Mouse (Mus musculus): ENCODE measurements around the gene Atp1a2. TPM values are rescaled to one million over a fixed set of nuclear protein-coding genes. Genes with fewer than 3 reads are reported as not detected.

Gene Atp1a2
- total and polyA plus RNA-seq, 3 experiments, result 0.07 to 0.23 (median 0.13) TPM

GRCm38 (mm10) chr1:172279768-172280509, 17.9 kb downstream of the Atp1a2 start:
- dilution Hi-C loops (cut with MboI; ENCODE audit: extremely low pct_ligation_motif_present, extremely low pct_unique_long_range_greater_than_20kb, low sequenced_read_pairs), result no loop called here

DNA sequence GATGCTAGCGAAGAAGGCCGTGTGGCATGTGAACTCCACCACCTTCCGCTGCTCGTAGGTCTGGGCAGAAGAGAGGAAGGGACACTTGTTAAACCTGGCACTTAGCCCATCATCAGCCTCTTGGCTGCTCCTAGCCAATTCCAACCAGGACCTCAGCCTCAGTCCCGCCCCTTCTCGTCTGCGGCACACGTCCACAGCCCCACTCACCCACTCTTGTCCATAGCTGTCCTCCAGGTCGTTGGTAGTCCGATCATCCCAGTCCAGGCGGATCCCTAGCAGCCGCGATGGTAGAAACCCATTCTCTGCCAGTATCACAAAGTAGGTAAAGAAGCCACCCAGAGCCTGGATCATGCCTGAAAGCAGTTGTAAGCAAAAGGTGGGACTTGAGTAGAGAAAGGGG, 19.5 kb downstream of the Atp1a2 start:
- dilution Hi-C loops (cut with MboI; ENCODE audit: extremely low pct_ligation_motif_present, extremely low pct_unique_long_range_greater_than_20kb, low sequenced_read_pairs) (no loop called here), in situ Hi-C loops (cut with MboI; ENCODE audit: low pct_ligation_motif_present, low pct_unique_long_range_greater_than_20kb, low sequenced_read_pairs) (no loop called here)
- Histone ChIP-seq H3K4me3 (replicated peaks in 1 of 3; ENCODE audit: low read depth in 2 of 3, low read length in 2 of 3, poor library complexity in 1 of 3) (no peak overlapping the region), H3K4me1 (ENCODE audit: control insufficient read depth in 1 of 2, insufficient read depth in 2 of 2) (peaks cover 14 to 53% of the 10 kb centered on the region in 2 experiments), H3K9ac (ENCODE audit: insufficient read depth, low read depth) (no peak overlapping the region), H3K9me3 (replicated peaks; ENCODE audit: low read length) (no peaks in the 10 kb centered on the region), H3K4me2 (ENCODE audit: insufficient read depth, low read depth, poor library complexity, severe bottlenecking) (no peak overlapping the region), H3K79me2 (replicated peaks; ENCODE audit: control insufficient read depth, extremely low read depth, insufficient read depth, poor library complexity, severe bottlenecking) (no peaks in the 10 kb centered on the region), H3K36me3 (replicated peaks in 1 of 2; ENCODE audit: control insufficient read depth in 1 of 2, insufficient read depth in 1 of 2, low read length in 1 of 2) (no peaks in the 10 kb centered on the region), H3K27ac (ENCODE audit: insufficient read depth, low read depth) (no peak overlapping the region), H3K27me3 (replicated peaks) (no peaks in the 10 kb centered on the region)
- DNase-seq (ENCODE audit: extremely low read depth), result no peak
- no peak for TF ChIP-seq UBTF (IDR thresholded peaks at IDR 0.05; ENCODE audit: low read depth, low read length)
- no peak for TF ChIP-seq NRF1 (IDR thresholded peaks at IDR 0.05; ENCODE audit: low read depth, low read length)
- no peak for TF ChIP-seq MEF2A (IDR thresholded peaks at IDR 0.05; ENCODE audit: borderline replicate concordance, low read depth, low read length)
- no peak for TF ChIP-seq ZMIZ1 (IDR thresholded peaks at IDR 0.05; ENCODE audit: low read depth, low read length)
- TF ChIP-seq ETS1 (conservative IDR thresholded peaks at IDR 0.05; ENCODE audit: low read depth, low read length), result no peak
- no peak for TF ChIP-seq CHD1 (IDR thresholded peaks at IDR 0.05; ENCODE audit: low read depth, low read length)
- TF ChIP-seq GABPA (IDR thresholded peaks at IDR 0.05; ENCODE audit: insufficient replicate concordance, low read depth, low read length), result no peak
- TF ChIP-seq MAFK (IDR thresholded peaks at IDR 0.05; ENCODE audit: insufficient replicate concordance, low read length), result no peak
- no peak for TF ChIP-seq HCFC1 (IDR thresholded peaks at IDR 0.05; ENCODE audit: low read depth, low read length)
- TF ChIP-seq POLR2A (IDR thresholded peaks at IDR 0.05; ENCODE audit: low read depth, low read length), result no peak
- TF ChIP-seq E2F4 (IDR thresholded peaks at IDR 0.05; ENCODE audit: insufficient replicate concordance, low read depth, low read length), result no peak

More at GRCm38 (mm10) chr1:172279768-172280509, 17.9 kb downstream of the Atp1a2 start:
- H3K27ac ChIP-seq (ENCODE audit: insufficient read depth, low read depth), result no peak overlapping the region
- no peaks in the 10 kb centered on the region for H3K36me3 ChIP-seq (replicated peaks in 1 of 2; ENCODE audit: control insufficient read depth in 1 of 2, insufficient read depth in 1 of 2, low read length in 1 of 2)
- no peaks in the 10 kb centered on the region for H3K79me2 ChIP-seq (replicated peaks; ENCODE audit: control insufficient read depth, extremely low read depth, insufficient read depth, poor library complexity, severe bottlenecking)
- no peak overlapping the region for H3K4me2 ChIP-seq (ENCODE audit: insufficient read depth, low read depth, poor library complexity, severe bottlenecking)
- TF ChIP-seq E2F4 (IDR thresholded peaks at IDR 0.05; ENCODE audit: insufficient replicate concordance, low read depth, low read length), result no peak
- TF ChIP-seq MAFK (IDR thresholded peaks at IDR 0.05; ENCODE audit: insufficient replicate concordance, low read length), result no peak
- no peak for TF ChIP-seq EP300 (IDR thresholded peaks at IDR 0.05; ENCODE audit: low read length)
- no peak for TF ChIP-seq MXI1 (IDR thresholded peaks at IDR 0.05; ENCODE audit: low read depth, low read length)
- TF ChIP-seq SIN3A (IDR thresholded peaks at IDR 0.05; ENCODE audit: low read length), result no peak
- TF ChIP-seq ZKSCAN1 (IDR thresholded peaks at IDR 0.05; ENCODE audit: borderline replicate concordance, low read depth, low read length), result no peak
- no peak for TF ChIP-seq MEF2A (IDR thresholded peaks at IDR 0.05; ENCODE audit: borderline replicate concordance, low read depth, low read length)
- no peak for TF ChIP-seq MAZ (IDR thresholded peaks at IDR 0.05; ENCODE audit: low read depth, low read length)
- no peak for TF ChIP-seq ZNF384 (IDR thresholded peaks at IDR 0.05; ENCODE audit: low read depth, low read length)
- no peak for TF ChIP-seq ZC3H11A (IDR thresholded peaks at IDR 0.05; ENCODE audit: low read depth, low read length)
- TF ChIP-seq TBP (conservative IDR thresholded peaks at IDR 0.05; ENCODE audit: low read depth, low read length), result no peak
- TF ChIP-seq UBTF (IDR thresholded peaks at IDR 0.05; ENCODE audit: low read depth, low read length), result no peak
- DNase-seq (ENCODE audit: extremely low read depth), result no peak
- no peaks in the 10 kb centered on the region for H3K27me3 ChIP-seq (replicated peaks)
- in situ Hi-C loops (cut with MboI; ENCODE audit: low pct_ligation_motif_present, low pct_unique_long_range_greater_than_20kb, low sequenced_read_pairs), result no loop called here
- H3K9ac ChIP-seq (ENCODE audit: insufficient read depth, low read depth), result no peak overlapping the region
- H3K4me3 ChIP-seq (replicated peaks in 1 of 3; ENCODE audit: low read depth in 2 of 3, low read length in 2 of 3, poor library complexity in 1 of 3), result no peak overlapping the region
- peaks cover 14 to 53% of the 10 kb centered on the region in 2 experiments for H3K4me1 ChIP-seq (ENCODE audit: control insufficient read depth in 1 of 2, insufficient read depth in 2 of 2)
- H3K9me3 ChIP-seq (replicated peaks; ENCODE audit: low read length), result no peaks in the 10 kb centered on the region

Data from CH12.LX (cell line).